Mouse (Mus musculus) neural tube, embryonic 11.5 days (tissue): ENCODE measurements at regions not wholly inside any gene's neighbourhood (a gene's known extent, or its start where the extent isn't known, plus 50 kb on each side); places are given as distances from the start of the nearest gene placed in this dataset.

Experiments used
- ATAC-seq: fragments of 200-750 bp; cut with Nextera tagmentation; 2 replicates; pipeline ENCODE4 v1.8.0; 2017; ENCODE audit warnings: moderate number of reproducible peaks, mild to moderate bottlenecking, moderate TSS enrichment, moderate library complexity; ENCODE audit not compliant: insufficient read depth, low FRiP score, low TSS enrichment
- DNase-seq: peaks from one replicate; pipeline ENCODE4 v3.0.0-alpha.2; 2015; ENCODE audit warnings: low spot score
- H3K27ac ChIP-seq: fragments of 300-500 bp; sonication (generic); 2 replicates; pipeline ENCODE4 v1.5.1; 2014; ENCODE audit warnings: low read depth, mild to moderate bottlenecking, low read length
- H3K27me3 ChIP-seq: fragments of 300-500 bp; sonication (generic); 2 replicates; pipeline ENCODE4 v1.6.1; 2014; ENCODE audit warnings: mild to moderate bottlenecking, low read length, mixed read lengths; ENCODE audit not compliant: control insufficient read depth, insufficient read depth
- H3K36me3 ChIP-seq: fragments of 300-500 bp; sonication (generic); 2 replicates; pipeline ENCODE4 v1.6.1; 2014; ENCODE audit warnings: mild to moderate bottlenecking, low read length, moderate library complexity, mixed read lengths; ENCODE audit not compliant: control insufficient read depth, insufficient read depth
- H3K4me1 ChIP-seq: fragments of 300-500 bp; sonication (generic); 2 replicates; pipeline ENCODE4 v1.6.1; 2014; ENCODE audit warnings: low read length, mixed read lengths; ENCODE audit not compliant: control insufficient read depth, insufficient read depth
- H3K4me2 ChIP-seq: fragments of 300-500 bp; sonication (generic); 2 replicates; pipeline ENCODE4 v1.6.1; 2014; ENCODE audit warnings: low read depth, mild to moderate bottlenecking, moderate library complexity
- H3K4me3 ChIP-seq: fragments of 300-500 bp; sonication (generic); 2 replicates; pipeline ENCODE4 v1.5.1; 2014; ENCODE audit warnings: low read depth, low read length
- H3K9ac ChIP-seq: fragments of 300-500 bp; sonication (generic); 2 replicates; pipeline ENCODE4 v1.6.1; 2014; ENCODE audit warnings: mild to moderate bottlenecking, low read length
- H3K9me3 ChIP-seq: fragments of 300-500 bp; sonication (generic); 2 replicates; pipeline ENCODE4 v1.6.1; 2016; ENCODE audit warnings: low read length; ENCODE audit not compliant: control insufficient read depth
- WGBS: fragments of 180-500 bp; shearing (Covaris S2); extraction: QIAGEN DNeasy Blood & Tissue Kit; methylation state at CpG from one replicate; pipeline ENCODE4 v1.1.7; 2014; 5-methylcytosine and 5-hydroxymethylcytosine counted together

DNA sequence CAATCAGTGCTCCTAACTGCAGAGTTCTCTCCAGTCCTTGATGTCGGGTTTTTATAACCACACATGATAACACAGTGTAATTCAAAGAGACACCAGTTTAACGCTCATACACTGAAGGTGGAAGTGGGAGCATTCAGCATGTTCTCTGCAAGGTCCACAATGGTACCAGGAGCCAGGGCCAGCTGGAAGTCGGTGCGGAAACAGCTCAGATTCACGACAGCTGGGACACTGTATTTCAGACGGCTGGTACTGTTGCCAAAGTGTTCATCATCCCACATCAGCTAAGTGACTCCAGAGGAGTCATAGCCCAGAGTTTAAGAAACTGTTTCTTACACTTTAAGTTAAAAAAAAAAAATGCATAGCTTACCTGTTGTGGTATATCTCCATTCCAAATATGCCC, 391.2 kb downstream of the Cdh26 start:
- Histone ChIP-seq H3K4me1 (no peaks in the 10 kb centered on the region), H3K4me2 (no peak overlapping the region), H3K4me3 (no peak overlapping the region), H3K9ac (no peak overlapping the region), H3K36me3 (no peaks in the 10 kb centered on the region), H3K27me3 (no peaks in the 10 kb centered on the region), H3K27ac (no peak overlapping the region), H3K9me3 (no peaks in the 10 kb centered on the region)
- 89% methylated on average over 6 of the region's 6 CpGs for WGBS
- ATAC-seq: no peak
- DNase-seq: no peak

- DNase-seq (no peak), ATAC-seq (no peak)
- Histone ChIP-seq H3K27me3 (no peaks in the 10 kb centered on the region), H3K4me2 (no peak overlapping the region), H3K27ac (no peak overlapping the region), H3K36me3 (no peaks in the 10 kb centered on the region), H3K4me1 (no peaks in the 10 kb centered on the region), H3K9ac (no peak overlapping the region), H3K4me3 (no peak overlapping the region), H3K9me3 (no peaks in the 10 kb centered on the region)
- 87% methylated on average over 3 of the region's 3 CpGs for WGBS
Observed at GRCm38 (mm10) chr2:178830313-178830712, 400.0 kb downstream of the Cdh26 start.

- 84% methylated on average over 7 of the region's 7 CpGs for WGBS
- DNase-seq: no peak
- no peak overlapping the region for H3K4me2 ChIP-seq
Observed at GRCm38 (mm10) chr2:178834986-178835385, 404.7 kb downstream of the Cdh26 start.

GRCm38 (mm10) chr2:178838571-178838970, 408.2 kb downstream of the Cdh26 start:
- no peak overlapping the region for H3K4me3 ChIP-seq
- ATAC-seq (no peak), DNase-seq (peak; percentile 9)
- no peak overlapping the region for H3K27ac ChIP-seq
- no peaks in the 10 kb centered on the region for H3K36me3 ChIP-seq
- H3K4me1 ChIP-seq: no peaks in the 10 kb centered on the region
- H3K9ac ChIP-seq: no peak overlapping the region
- H3K27me3 ChIP-seq: no peaks in the 10 kb centered on the region
- WGBS: 27% methylated on average over 6 of the region's 6 CpGs
- no peaks in the 10 kb centered on the region for H3K9me3 ChIP-seq
- H3K4me2 ChIP-seq: no peak overlapping the region

More at GRCm38 (mm10) chr2:178834986-178835385, 404.7 kb downstream of the Cdh26 start:
- no peaks in the 10 kb centered on the region for H3K36me3 ChIP-seq
- H3K27ac ChIP-seq: no peak overlapping the region
- no peaks in the 10 kb centered on the region for H3K27me3 ChIP-seq
- H3K9me3 ChIP-seq: no peaks in the 10 kb centered on the region
- H3K9ac ChIP-seq: no peak overlapping the region
- no peak overlapping the region for H3K4me3 ChIP-seq
- ATAC-seq: no peak
- no peaks in the 10 kb centered on the region for H3K4me1 ChIP-seq

DNA sequence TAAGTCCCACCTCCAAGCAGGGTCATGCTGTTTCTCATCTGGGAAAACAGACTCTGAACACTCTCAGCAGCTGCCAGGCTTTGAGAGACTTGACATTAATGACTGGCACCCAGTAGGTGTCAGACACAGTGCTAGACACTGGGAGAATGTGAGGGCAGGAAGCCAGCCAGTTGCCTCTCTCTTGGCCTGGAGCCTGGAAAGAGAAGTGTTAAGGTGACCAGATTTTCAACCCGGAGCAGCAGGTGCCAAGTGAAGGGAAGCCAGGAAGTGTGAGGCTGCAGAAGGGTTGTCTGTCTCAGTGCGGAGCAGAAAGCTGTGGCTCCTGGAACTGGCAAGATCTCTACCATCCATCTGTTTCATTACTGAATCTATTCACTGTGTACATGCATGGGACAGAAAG, 410.6 kb downstream of the Cdh26 start:
- H3K27me3 ChIP-seq: no peaks in the 10 kb centered on the region
- 66% methylated on average over 2 of the region's 2 CpGs for WGBS
- H3K4me1 ChIP-seq: no peaks in the 10 kb centered on the region
- H3K36me3 ChIP-seq: no peaks in the 10 kb centered on the region
- no peak overlapping the region for H3K4me2 ChIP-seq
- no peak overlapping the region for H3K27ac ChIP-seq
- ATAC-seq (no peak), DNase-seq (no peak)
- no peak overlapping the region for H3K4me3 ChIP-seq
- no peak overlapping the region for H3K9ac ChIP-seq
- no peaks in the 10 kb centered on the region for H3K9me3 ChIP-seq

DNA sequence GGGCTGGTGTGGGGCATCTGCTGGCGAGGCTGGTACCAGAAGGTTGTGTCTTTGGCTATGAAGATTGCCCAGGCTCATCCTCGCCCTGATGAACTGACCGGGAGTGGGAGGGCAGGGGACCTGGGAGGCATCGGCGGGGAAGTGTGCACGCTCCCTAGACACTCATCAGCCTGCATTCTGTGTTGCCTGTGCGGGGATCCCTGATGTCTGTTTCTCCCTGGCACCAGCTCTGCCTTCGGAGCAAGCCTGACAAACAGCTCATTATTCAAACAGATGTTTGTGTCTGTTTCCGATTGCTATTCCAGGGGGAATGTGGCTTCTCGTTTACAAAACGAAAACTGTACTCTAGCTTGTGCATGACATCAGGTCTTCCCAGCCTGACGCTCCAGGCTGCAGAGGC, 412.3 kb downstream of the Cdh26 start:
- Histone ChIP-seq H3K9ac (no peak overlapping the region), H3K36me3 (no peaks in the 10 kb centered on the region), H3K4me3 (no peak overlapping the region), H3K4me2 (no peak overlapping the region), H3K9me3 (no peaks in the 10 kb centered on the region), H3K27ac (no peak overlapping the region), H3K27me3 (no peaks in the 10 kb centered on the region), H3K4me1 (no peaks in the 10 kb centered on the region)
- 76% methylated on average over 12 of the region's 12 CpGs for WGBS
- ATAC-seq (no peak), DNase-seq (no peak)

DNA sequence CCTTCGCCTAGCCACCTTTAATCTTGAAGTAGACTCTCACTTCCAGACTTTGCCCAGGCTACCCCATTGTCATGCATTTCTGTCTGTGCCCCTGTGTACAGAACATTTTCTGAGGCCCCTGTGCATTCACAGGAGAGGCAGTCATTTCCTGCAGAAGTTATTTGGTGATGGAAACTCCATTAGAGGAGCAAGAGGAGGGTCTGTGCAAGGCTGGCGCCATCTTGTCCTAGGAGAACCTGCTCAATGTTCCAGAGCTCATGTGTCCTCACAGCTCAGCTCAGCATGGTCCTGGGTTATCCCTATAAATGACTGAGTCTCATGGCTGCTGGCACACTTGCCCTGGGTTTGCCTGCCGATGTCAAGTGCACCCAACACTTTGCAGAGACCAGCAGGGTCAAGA, 413.1 kb downstream of the Cdh26 start:
- DNase-seq (no peak), ATAC-seq (no peak)
- Histone ChIP-seq H3K9ac (no peak overlapping the region), H3K27ac (no peak overlapping the region), H3K4me2 (no peak overlapping the region), H3K4me1 (no peaks in the 10 kb centered on the region), H3K27me3 (no peaks in the 10 kb centered on the region), H3K36me3 (no peaks in the 10 kb centered on the region), H3K4me3 (no peak overlapping the region), H3K9me3 (no peaks in the 10 kb centered on the region)
- 83% methylated on average over 3 of the region's 3 CpGs for WGBS

GRCm38 (mm10) chr2:178844561-178844960, 414.2 kb downstream of the Cdh26 start:
- Histone ChIP-seq H3K27ac (no peak overlapping the region), H3K4me3 (no peak overlapping the region), H3K4me1 (no peaks in the 10 kb centered on the region), H3K9me3 (no peaks in the 10 kb centered on the region), H3K27me3 (no peaks in the 10 kb centered on the region), H3K36me3 (no peaks in the 10 kb centered on the region), H3K4me2 (no peak overlapping the region), H3K9ac (no peak overlapping the region)
- DNase-seq (no peak), ATAC-seq (no peak)
- 83% methylated on average over 4 of the region's 4 CpGs for WGBS

DNA sequence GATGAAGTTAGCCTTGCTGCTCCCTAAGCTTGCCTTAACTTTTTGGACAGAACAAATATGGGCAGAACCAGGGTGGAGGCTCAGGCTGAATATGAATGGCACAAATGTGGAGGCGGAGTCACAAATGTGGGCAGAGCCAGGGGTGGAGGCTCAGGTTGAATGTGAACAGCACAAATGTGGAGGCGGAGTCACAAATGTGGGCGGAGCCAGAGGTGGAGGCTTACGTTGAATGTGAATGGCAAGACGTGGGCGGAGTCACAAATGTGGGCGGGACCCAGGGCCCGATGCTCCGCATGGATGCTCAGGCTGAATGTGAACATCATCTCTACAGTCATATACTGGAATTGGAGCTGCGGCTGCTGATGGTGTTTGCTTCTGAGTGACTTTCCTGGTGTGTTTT, 420.0 kb downstream of the Cdh26 start:
- H3K9ac ChIP-seq: no peak overlapping the region
- H3K36me3 ChIP-seq: no peaks in the 10 kb centered on the region
- H3K4me2 ChIP-seq: no peak overlapping the region
- H3K27me3 ChIP-seq: no peaks in the 10 kb centered on the region
- ATAC-seq (no peak), DNase-seq (no peak)
- H3K27ac ChIP-seq: no peak overlapping the region
- no peaks in the 10 kb centered on the region for H3K4me1 ChIP-seq
- WGBS: 86% methylated on average over 10 of the region's 10 CpGs
- no peak overlapping the region for H3K4me3 ChIP-seq
- no peaks in the 10 kb centered on the region for H3K9me3 ChIP-seq
